Mouse (Mus musculus) bone marrow macrophage, adult 2 months (primary cell): ENCODE data around the gene Mrs2.

Experiments
- CTCF ChIP-seq: IDR thresholded peaks from 2 replicates; pipeline ENCODE4 v1.5.1; 2012; ENCODE audit warnings: low read depth, mild to moderate bottlenecking, low read length, moderate library complexity
- POLR2A ChIP-seq: IDR thresholded peaks from 2 replicates; pipeline ENCODE4 v1.6.1; 2012; ENCODE audit warnings: mild to moderate bottlenecking, low read depth, low read length, borderline replicate concordance

DNA sequence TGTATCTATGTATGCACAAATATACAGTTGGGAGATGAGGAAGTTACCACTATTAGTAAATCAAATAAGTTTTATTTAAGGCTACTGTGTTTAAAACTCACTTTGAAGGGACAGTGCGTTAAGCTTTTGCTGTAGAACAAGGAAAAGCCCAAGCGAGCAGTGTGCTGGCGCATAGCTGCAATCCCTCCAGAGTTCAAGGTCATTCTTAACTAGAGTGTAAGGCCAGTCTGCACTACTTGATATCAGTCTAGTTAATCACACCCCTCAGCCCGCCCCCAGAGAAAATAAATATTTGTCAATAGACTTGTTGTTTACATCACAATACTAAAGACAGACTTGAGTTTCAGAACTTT is 337 bp upstream of the Mrs2 start:
- no peak for TF ChIP-seq POLR2A
- TF ChIP-seq CTCF = no peak
